Mouse (Mus musculus) C2C12 (cell line): ENCODE measurements at regions not wholly inside any gene's neighbourhood (a gene's known extent, or its start where the extent isn't known, plus 50 kb on each side); places are given as distances from the start of the nearest gene placed in this dataset.

Experiments used
- CEBPB ChIP-seq: IDR thresholded peaks from one replicate; pipeline ENCODE4 v1.6.1; 2011; ENCODE audit warnings: low read depth, mild to moderate bottlenecking, control low read depth, moderate library complexity
- CTCF ChIP-seq: IDR thresholded peaks from one replicate; pipeline ENCODE4 v1.5.1; 2011; ENCODE audit not compliant: control insufficient read depth, insufficient read depth, insufficient read length
- FOSL1 ChIP-seq: IDR thresholded peaks from one replicate; pipeline ENCODE4 v1.8.0; 2011; ENCODE audit warnings: mild to moderate bottlenecking, low read length; ENCODE audit not compliant: poor library complexity, insufficient read depth, severe bottlenecking
- MAX ChIP-seq: IDR thresholded peaks from one replicate; pipeline ENCODE4 v1.6.1; 2011; ENCODE audit warnings: mild to moderate bottlenecking, control low read depth
- MYOD1 ChIP-seq: IDR thresholded peaks from one replicate; pipeline ENCODE4 v1.6.1; 2011; ENCODE audit warnings: low read depth; ENCODE audit not compliant: control insufficient read depth, insufficient read length
- USF1 ChIP-seq: IDR thresholded peaks from one replicate; pipeline ENCODE4 v1.6.1; 2011; ENCODE audit warnings: low read depth, mild to moderate bottlenecking, control low read depth, moderate library complexity

- TF ChIP-seq CTCF (no peak), MAX (no peak), USF1 (no peak), MYOD1 (no peak), CEBPB (no peak), FOSL1 (no peak)
Measured at GRCm38 (mm10) chr17:4116476-4116875, 420.4 kb upstream of the Nox3 start.
